Mouse (Mus musculus) testis, adult 2 months (tissue): Measurements from ENCODE around the gene Vmn2r92. TPM values are rescaled to one million over a fixed set of nuclear protein-coding genes. Genes with fewer than 3 reads are reported as not detected.
"Not testable (repeated sequence)": the region's sequence is repeated elsewhere in the genome, so short reads cannot be mapped to it uniquely, and the experiment has no call there.

Experiments
- H3K27ac ChIP-seq: fragments of 200-500 bp; 2 replicates; pipeline ENCODE4 v1.5.1; 2012; ENCODE audit warnings: low read depth, low read length; ENCODE audit not compliant: control insufficient read depth, insufficient read depth
- H3K27me3 ChIP-seq: fragments of 200-500 bp; 2 replicates; pipeline ENCODE4 v1.6.1; 2012; ENCODE audit warnings: mild to moderate bottlenecking, low read length, moderate library complexity; ENCODE audit not compliant: control insufficient read depth, insufficient read depth
- H3K36me3 ChIP-seq: fragments of 200-500 bp; 2 replicates; pipeline ENCODE4 v1.6.1; 2012; ENCODE audit warnings: mild to moderate bottlenecking, low read length; ENCODE audit not compliant: control insufficient read depth, insufficient read depth
- H3K4me1 ChIP-seq: fragments of 200-500 bp; 2 replicates; pipeline ENCODE4 v1.6.1; 2012; ENCODE audit warnings: low read length; ENCODE audit not compliant: control insufficient read depth, insufficient read depth
- H3K4me3 ChIP-seq: fragments of 200-500 bp; 2 replicates; pipeline ENCODE4 v1.5.1; 2012; ENCODE audit warnings: low read depth, mild to moderate bottlenecking, low read length, moderate library complexity, mixed read lengths; ENCODE audit not compliant: control insufficient read depth
- CTCF ChIP-seq: fragments of 200-500 bp; IDR thresholded peaks from 2 replicates; pipeline ENCODE4 v1.5.1; 2012; ENCODE audit warnings: low read depth, mild to moderate bottlenecking, inconsistent platforms, low read length, moderate library complexity; ENCODE audit not compliant: control insufficient read depth, insufficient read depth, insufficient replicate concordance
- POLR2A ChIP-seq: fragments of 200-500 bp; IDR thresholded peaks from 2 replicates; pipeline ENCODE4 v1.6.1; 2012; ENCODE audit warnings: low read depth, mild to moderate bottlenecking, inconsistent platforms, low read length, moderate library complexity; ENCODE audit not compliant: control insufficient read depth
- polyA plus RNA-seq: library from polyadenylated mRNA; depleted of rRNA; stranded (reverse); fragments of >200 nt; gene quantifications from 2 replicates; pipeline ENCODE4 v1.2.3, GENCODE M21; 2012; rRNA removed

The Vmn2r92 gene
- 0.02 and 0.04 TPM in 2 replicates for polyA plus RNA-seq

- not testable (repeated sequence) for H3K4me1 ChIP-seq, H3K4me3 ChIP-seq, H3K36me3 ChIP-seq, H3K27me3 ChIP-seq, H3K27ac ChIP-seq
Measured at GRCm38 (mm10) chr17:18151587-18151986, at the start of gene Vmn2r92. Gene Vmn2r92, plus strand, starts transcription at chr17:18151887.

GRCm38 (mm10) chr17:18102265-18102664 lies 49.4 kb upstream of the Vmn2r92 start:
- not testable (repeated sequence) for H3K27ac ChIP-seq, H3K4me3 ChIP-seq, H3K36me3 ChIP-seq, H3K27me3 ChIP-seq, H3K4me1 ChIP-seq

GRCm38 (mm10) chr17:18161194-18161593 lies 9.5 kb downstream of the Vmn2r92 start:
- H3K4me3 ChIP-seq, H3K36me3 ChIP-seq, H3K27ac ChIP-seq, H3K27me3 ChIP-seq, H3K4me1 ChIP-seq: not testable (repeated sequence)

- Histone ChIP-seq H3K4me1 (no peaks in the 10 kb centered on the region), H3K4me3 (no peak overlapping the region), H3K36me3 (no peaks in the 10 kb centered on the region), H3K27ac (no peak overlapping the region), H3K27me3 (no peaks in the 10 kb centered on the region)
- TF ChIP-seq CTCF (no peak), POLR2A (no peak)
Measured at GRCm38 (mm10) chr17:18189732-18190131, 38.0 kb downstream of the Vmn2r92 start.

- Histone ChIP-seq H3K36me3 (no peaks in the 10 kb centered on the region), H3K27me3 (no peaks in the 10 kb centered on the region), H3K4me3 (no peak overlapping the region), H3K27ac (no peak overlapping the region), H3K4me1 (no peaks in the 10 kb centered on the region)
- TF ChIP-seq CTCF: no peak
- TF ChIP-seq POLR2A: no peak
Measured at GRCm38 (mm10) chr17:18221300-18221699, 69.6 kb downstream of the Vmn2r92 start.

GRCm38 (mm10) chr17:18231996-18232395 lies 80.3 kb downstream of the Vmn2r92 start:
- H3K36me3 ChIP-seq: no peaks in the 10 kb centered on the region
- no peaks in the 10 kb centered on the region for H3K27me3 ChIP-seq
- H3K27ac ChIP-seq: no peak overlapping the region
- no peaks in the 10 kb centered on the region for H3K4me1 ChIP-seq
- TF ChIP-seq POLR2A: no peak
- no peak for TF ChIP-seq CTCF
- H3K4me3 ChIP-seq: no peak overlapping the region

- no peaks in the 10 kb centered on the region for H3K4me1 ChIP-seq
- H3K4me3 ChIP-seq: no peak overlapping the region
- H3K27ac ChIP-seq: no peak overlapping the region
- H3K36me3 ChIP-seq: no peaks in the 10 kb centered on the region
- H3K27me3 ChIP-seq: no peaks in the 10 kb centered on the region
- no peak for TF ChIP-seq CTCF
- TF ChIP-seq POLR2A: no peak
Measured at GRCm38 (mm10) chr17:18236931-18237330, 85.2 kb downstream of the Vmn2r92 start.

Other genes starting within 250 kb of the Vmn2r92 start
- gene Fpr-rs4, start 130.2 kb upstream of the Vmn2r92 start, polyA plus RNA-seq: not detected in 2 replicates
- gene Vmn2r124, start 102.5 kb upstream of the Vmn2r92 start, polyA plus RNA-seq: not detected in 2 replicates
- gene Vmn2r91, start 66.9 kb upstream of the Vmn2r92 start, polyA plus RNA-seq: not detected in 2 replicates
- not detected in 2 replicates for gene Vmn2r94, start 125.9 kb downstream of the Vmn2r92 start, polyA plus RNA-seq
- gene Vmn2r93, start 146.2 kb downstream of the Vmn2r92 start, polyA plus RNA-seq: not detected in 2 replicates